Mouse (Mus musculus) erythroblast, adult 5-6 weeks (primary cell): ENCODE results near the gene Vezt. TPM values are rescaled to one million over a fixed set of nuclear protein-coding genes. Genes with fewer than 3 reads are reported as not detected.

Experiments
- total RNA-seq, 2 experiments: library from RNA; stranded (forward) in 1 of 2; stranded (reverse) in 1 of 2; fragments of 150-400 nt in 1 of 2; fragments of 200-764, 138-1000 nt in 1 of 2; gene quantifications; 2 replicates each; pipeline versions ENCODE4 v1.2.3 to v1.2.4; 2015 to 2017; ENCODE audit warnings: low replicate concordance in 2 of 2

The Vezt gene
- total RNA-seq, 2 experiments from 2014 or later, result 19.5 to 25.6 TPM

Other genes with a start within 250 kb of the Vezt start
- gene Usp44, start 204.3 kb downstream of the Vezt start, total RNA-seq (2015; ENCODE audit: low replicate concordance), result not detected in 2 replicates
- gene Usp44, start 204.3 kb downstream of the Vezt start, total RNA-seq (2017; ENCODE audit: low replicate concordance), result 0.28 TPM in 1 of 2 replicates, not detected in the other
- 2,780 and 3,362 TPM in 2 replicates for gene Metap2, start 138.7 kb downstream of the Vezt start, total RNA-seq (2015; ENCODE audit: low replicate concordance)
- gene Metap2, start 138.7 kb downstream of the Vezt start, total RNA-seq (2017; ENCODE audit: low replicate concordance), result 4,625 and 6,978 TPM in 2 replicates
- 7.5 and 9.2 TPM in 2 replicates for gene Fgd6, start 184 bp upstream of the Vezt start, total RNA-seq (2015; ENCODE audit: low replicate concordance)
- gene Fgd6, start 184 bp upstream of the Vezt start, total RNA-seq (2017; ENCODE audit: low replicate concordance), result 8.8 and 9.1 TPM in 2 replicates
- gene Nr2c1, start 112.2 kb upstream of the Vezt start, total RNA-seq (2015; ENCODE audit: low replicate concordance), result 0.38 and 3.6 TPM in 2 replicates
- 1.1 and 2.8 TPM in 2 replicates for gene Nr2c1, start 112.2 kb upstream of the Vezt start, total RNA-seq (2017; ENCODE audit: low replicate concordance)
- gene Ndufa12, start 162.9 kb upstream of the Vezt start, total RNA-seq (2015; ENCODE audit: low replicate concordance), result 15.9 and 21.9 TPM in 2 replicates
- 31.1 and 65.5 TPM in 2 replicates for gene Ndufa12, start 162.9 kb upstream of the Vezt start, total RNA-seq (2017; ENCODE audit: low replicate concordance)